Mouse (Mus musculus): ENCODE results near the gene Hrh3.

DNA sequence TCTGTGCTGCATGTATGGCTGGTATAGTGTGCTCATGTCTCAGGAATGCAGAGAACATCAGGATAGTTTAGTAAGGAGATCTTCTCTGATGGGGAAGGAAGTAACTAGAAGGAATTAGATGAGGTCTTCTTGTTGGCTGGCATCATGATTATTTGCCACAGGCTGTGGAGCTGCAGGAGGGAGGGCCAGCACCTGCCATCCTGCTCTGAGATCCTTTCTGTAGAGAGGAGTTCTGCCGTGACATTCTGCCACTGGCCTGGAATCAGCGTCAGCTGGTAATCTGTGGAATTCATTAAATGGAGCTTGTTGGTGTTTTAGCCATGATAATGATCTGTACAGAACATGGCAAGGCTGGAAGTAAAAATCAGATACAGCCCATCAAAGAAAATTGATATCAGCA lies 41.8 kb upstream of the Hrh3 start:
- TF ChIP-seq CTCF (IDR thresholded peaks at IDR 0.05; ENCODE audit: borderline replicate concordance, insufficient read depth, low read depth, low read length) (no peak), POLR2A (IDR thresholded peaks at IDR 0.05; ENCODE audit: borderline replicate concordance, insufficient read depth, low read length) (no peak)

Data from cerebellum, adult 2 months (tissue).